Mouse (Mus musculus) brain, embryonic 18.5 days (tissue): ENCODE data around the gene Fmr1.
"Not testable (repeated sequence)": the region's sequence is repeated elsewhere in the genome, so short reads cannot be mapped to it uniquely, and the experiment has no call there.

Source experiments
- DNase-seq: peaks from one replicate; pipeline ENCODE4 v3.0.0-alpha.2; 2012; ENCODE audit warnings: low read depth, low spot score

Fmr1 gene

GRCm38 (mm10) chrX:68678333-68678740, at the start of gene Fmr1:
Gene Fmr1 (plus strand): TSS chrX:68678541.
- peak; percentile 81 for DNase-seq

DNA sequence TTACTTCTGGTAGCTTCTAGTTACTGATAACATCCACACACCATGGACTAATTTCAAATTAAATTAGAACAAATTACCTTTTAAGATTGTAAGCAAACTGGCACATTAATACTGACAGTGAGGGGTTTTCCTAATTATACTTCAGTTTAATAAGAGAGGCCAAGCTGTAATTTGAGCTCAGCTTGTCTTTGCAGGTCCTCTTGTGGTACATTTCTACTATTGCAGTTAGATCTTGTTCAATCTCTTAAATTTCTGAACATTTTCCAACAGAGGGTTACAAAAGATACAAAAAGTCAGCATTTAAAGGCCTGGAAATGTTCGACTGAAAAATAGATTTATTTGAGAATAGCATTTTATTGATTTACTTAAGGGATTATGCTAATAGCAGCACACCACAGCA, 36.7 kb upstream of the Fmr1 start:
- no peak for DNase-seq

GRCm38 (mm10) chrX:68645154-68645919, 33.0 kb upstream of the Fmr1 start:
- DNase-seq = peak; percentile 24

GRCm38 (mm10) chrX:68677508-68677907, 833 bp upstream of the Fmr1 start:
- no peak for DNase-seq

- no peak for DNase-seq
Measured at GRCm38 (mm10) chrX:68678815-68679486, 610 bp downstream of the Fmr1 start.

DNA sequence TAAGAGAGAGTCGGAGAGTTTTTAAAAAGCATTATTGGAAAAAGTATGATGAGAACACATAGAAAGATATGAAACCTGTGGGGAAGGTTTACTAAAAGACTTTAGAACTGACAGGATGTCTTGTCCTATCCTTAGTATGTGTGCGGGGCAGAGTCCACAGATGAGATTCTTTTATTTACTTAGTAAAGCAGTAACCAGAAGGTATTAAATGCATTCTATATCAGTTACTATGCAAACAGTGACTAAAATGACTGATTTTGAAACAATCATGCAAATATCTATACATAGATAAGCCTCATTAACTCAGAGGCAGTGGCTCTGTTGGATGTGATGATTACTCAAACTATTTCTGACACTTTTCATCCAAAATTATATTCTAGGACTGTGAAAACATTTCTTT, 6.4 kb downstream of the Fmr1 start:
- no peak for DNase-seq

GRCm38 (mm10) chrX:68691936-68692335, 13.6 kb downstream of the Fmr1 start:
- not testable (repeated sequence) for DNase-seq

DNA sequence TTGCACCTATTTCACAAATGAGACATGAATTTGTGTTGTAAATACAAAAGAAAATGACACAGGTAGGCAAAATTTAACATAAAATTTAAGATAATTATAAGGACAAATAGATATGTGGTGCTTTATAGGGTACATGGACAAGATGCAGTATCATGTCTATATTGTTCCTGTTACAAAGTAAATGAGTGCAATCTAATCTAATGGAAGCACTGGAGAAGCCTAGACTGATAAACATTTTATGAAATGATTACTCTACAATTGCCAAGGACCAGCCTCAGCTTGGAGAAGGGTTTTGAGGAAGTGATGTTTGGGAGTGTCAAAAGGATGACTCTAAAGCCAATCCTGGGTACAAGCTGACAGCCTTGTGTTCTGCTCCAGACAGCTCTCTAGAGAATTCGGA, 58.6 kb downstream of the Fmr1 start:
- no peak for DNase-seq

- no peak for DNase-seq
Measured at GRCm38 (mm10) chrX:68740088-68740487, 61.7 kb downstream of the Fmr1 start.

DNA sequence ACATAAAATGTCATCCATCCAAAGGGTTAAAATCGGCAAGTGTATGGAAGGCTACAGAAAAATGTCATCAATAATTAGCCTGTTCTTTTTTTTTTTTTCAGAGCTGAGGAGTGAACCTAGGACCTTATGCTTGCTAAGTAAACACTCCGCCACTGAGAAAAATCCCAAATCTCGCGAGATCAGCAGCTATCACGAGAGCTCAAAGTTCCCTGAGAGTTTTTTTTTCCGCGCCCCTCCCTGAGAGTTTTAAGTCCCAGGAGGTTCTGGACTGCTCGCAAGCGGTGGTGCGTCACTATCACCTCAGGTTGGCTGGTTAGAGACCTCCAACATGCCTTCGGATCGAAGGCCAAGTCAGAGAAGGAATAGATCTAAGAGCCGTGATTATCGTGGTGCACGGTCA, 83.3 kb downstream of the Fmr1 start, which contains the start of gene Fmr1nb:
TSS of gene Fmr1nb (plus strand) at position 234 of the 400 bp plus-strand sequence.
- no peak for DNase-seq
